Mouse (Mus musculus): ENCODE measurements around the gene Ttf2.

DNA sequence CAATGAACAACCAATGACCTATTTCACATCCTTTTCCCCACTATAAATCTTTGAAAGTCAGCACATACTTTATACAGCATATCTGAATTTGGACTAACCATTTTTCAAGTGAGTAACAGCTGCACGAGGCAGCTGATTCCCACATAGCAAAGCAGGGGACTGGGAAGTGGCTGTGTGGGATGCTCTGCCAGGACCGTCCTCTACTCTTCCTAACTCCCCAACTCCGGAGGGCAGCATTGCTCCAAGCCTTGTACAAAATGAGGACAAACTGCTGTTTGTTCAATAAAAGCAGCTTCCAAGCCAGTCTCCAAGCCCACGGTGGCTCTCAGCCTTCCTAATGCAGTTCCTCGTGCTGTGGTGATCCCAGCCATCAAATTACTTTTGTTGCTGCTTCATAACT, 58.8 kb downstream of the Ttf2 start:
- TF ChIP-seq GATA1 (IDR thresholded peaks at IDR 0.05; ENCODE audit: borderline replicate concordance, low read length) (no peak), FLI1 (IDR thresholded peaks at IDR 0.05; ENCODE audit: low read length) (no peak)

Data from megakaryocyte, embryonic 14.5 days (primary cell).